Mouse (Mus musculus): ENCODE data around the gene Ap2b1. TPM values are rescaled to one million over a fixed set of nuclear protein-coding genes. Genes with fewer than 3 reads are reported as not detected.
A peak's percentile ranks its signal among the peaks of the same experiment; 100 is the strongest.

The Ap2b1 gene
- polyA plus RNA-seq, 1 experiment from 2014 or later: 112 TPM

DNA sequence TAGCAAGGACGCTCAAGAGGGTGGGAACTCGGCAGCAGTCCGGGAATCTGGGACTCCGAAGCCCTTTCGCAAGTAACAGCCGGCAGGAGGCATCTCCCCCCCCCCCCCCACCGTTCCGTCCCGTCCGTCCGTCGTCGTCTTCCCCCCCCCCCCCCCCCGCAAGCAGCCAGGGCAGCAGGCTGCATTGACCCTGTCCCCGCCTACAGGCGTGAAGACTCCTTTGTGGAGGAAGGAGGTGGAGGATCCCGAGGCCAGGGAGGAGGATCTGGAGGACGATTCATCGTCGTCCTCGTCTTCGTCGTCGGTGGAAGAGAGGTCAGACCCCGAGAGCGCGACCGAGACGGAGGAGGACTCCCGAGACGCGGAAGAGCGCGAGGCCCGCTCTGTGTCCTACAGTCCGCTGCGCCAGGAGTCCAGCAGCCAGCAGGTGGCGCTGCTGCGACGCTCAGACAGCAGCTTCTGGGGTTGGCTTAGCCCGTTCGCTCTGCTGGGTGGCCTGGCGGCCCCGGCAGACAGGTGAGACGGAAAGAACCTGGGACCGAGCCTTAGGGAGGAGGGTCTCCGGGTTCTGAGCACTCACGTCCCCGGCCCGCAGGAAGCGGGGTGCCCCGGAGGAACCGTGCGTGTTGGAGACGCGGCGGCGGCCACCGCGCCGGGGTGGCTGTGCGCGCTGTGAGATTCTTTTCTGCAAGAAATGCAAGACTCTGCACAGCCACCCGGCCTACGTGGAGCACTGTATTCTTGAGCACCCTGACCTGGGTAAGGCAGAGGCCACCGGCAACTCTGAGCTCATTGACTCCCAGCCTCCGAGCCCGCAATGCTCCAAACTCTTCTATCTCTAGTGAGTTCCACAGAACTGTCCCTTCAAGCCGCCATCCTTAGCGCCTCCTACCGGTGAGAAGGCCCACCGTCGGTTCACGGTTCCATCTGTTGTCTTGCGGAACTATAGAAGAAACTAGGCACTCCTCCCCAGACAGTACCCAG, 141.5 kb downstream of the Ap2b1 start:
- peaks cover 37% of the 10 kb centered on the region for H3K27me3 ChIP-seq
- DNase-seq (ENCODE audit: low read depth, low spot score) (no peak), ATAC-seq (peak; percentile 88)
- POLR2A ChIA-PET: no interaction called here
- TF ChIP-seq CTCF (IDR thresholded peaks at IDR 0.05): peak; percentile 100
- CTCF ChIA-PET: interaction anchor here (0.8 to 1.5 kb wide), 7 partner anchors 14 to 310 kb away, joined by 3 to 7 read pairs (median 3); partner anchors contain the start of gene Taf15
- in situ Hi-C loops (cut with MboI; ENCODE audit: low pct_unique_long_range_greater_than_20kb): loop anchor here (10.0 kb wide), 1 partner anchor 294 kb away; no protein-coding TSS in a partner anchor

DNA sequence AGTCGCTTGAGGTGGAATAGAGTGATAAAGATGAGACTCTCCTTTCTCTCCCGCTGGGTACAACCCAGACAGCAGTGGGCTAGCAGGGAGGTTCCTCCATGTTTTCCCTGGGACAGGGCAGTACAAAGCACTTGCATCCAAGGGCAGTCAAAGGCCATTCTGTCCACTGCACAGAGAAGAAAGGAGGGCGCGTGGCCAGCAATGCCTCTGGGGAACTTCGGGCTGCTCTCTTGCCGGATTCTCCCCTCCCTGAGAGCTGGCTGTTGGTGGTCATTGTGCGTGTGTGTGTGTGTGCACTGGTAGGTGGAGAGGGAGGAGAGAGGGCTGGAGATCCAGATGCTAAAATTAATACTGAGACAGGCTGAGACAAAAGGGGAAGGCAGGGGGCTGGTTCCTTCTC, 142.4 kb downstream of the Ap2b1 start:
- in situ Hi-C loops (cut with MboI; ENCODE audit: low pct_unique_long_range_greater_than_20kb): loop anchor here (10.0 kb wide), 1 partner anchor 294 kb away; no protein-coding TSS in a partner anchor
- no peak for ATAC-seq
- ChIA-PET POLR2A (no interaction called here), CTCF (interaction anchor here (1.0 to 3.0 kb wide), 8 partner anchors 15 to 309 kb away, joined by 3 to 16 read pairs (median 4); partner anchors contain the start of gene Taf15)
- TF ChIP-seq CTCF (IDR thresholded peaks at IDR 0.05): no peak
- DNase-seq (ENCODE audit: low read depth, low spot score): no peak
- peaks cover 31% of the 10 kb centered on the region for H3K27me3 ChIP-seq

DNA sequence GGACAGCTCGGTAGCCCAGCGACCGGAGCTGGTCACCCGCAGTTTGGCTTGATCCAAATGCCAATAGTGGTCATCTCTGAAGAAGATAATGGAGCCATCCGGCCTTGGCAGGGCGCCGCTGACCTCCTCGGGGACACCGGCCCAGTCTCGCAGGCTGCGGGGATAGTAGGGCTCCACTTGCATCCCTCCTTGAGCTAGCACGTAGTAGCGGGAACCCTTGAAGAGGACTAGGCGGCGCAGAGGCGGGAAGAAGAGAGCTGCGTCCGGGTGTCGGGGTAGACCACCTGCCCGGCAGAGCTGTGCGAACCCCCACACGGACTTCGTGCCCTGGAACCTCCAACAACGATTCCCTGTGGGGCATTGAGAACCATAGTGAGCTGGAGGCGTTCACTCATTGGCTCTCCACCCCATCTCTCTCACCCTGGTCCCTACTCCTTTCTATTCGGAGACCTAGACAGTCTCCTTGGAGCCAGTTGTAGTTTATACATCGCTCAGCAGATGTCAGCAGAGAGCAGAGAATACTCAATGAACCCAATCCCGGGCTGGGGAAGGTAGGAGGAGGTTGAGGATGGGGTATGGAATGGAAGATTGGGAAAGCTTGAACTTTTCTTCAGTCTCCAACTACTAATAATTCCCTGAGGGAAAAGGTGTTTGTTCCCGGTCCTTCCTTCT, 143.9 kb downstream of the Ap2b1 start:
- POLR2A ChIA-PET: interaction anchor here (1.0 to 1.3 kb wide), 4 partner anchors 20 to 33 kb away, joined by 3 to 5 read pairs (median 4); partner anchors contain the start of genes Mmp28 and Taf15
- no peak for DNase-seq (ENCODE audit: low read depth, low spot score)
- in situ Hi-C loops (cut with MboI; ENCODE audit: low pct_unique_long_range_greater_than_20kb): loop anchor here (10.0 kb wide), 1 partner anchor 292 kb away; no protein-coding TSS in a partner anchor
- peaks cover 21% of the 10 kb centered on the region for H3K27me3 ChIP-seq
- CTCF ChIA-PET: interaction anchor here (0.6 to 3.0 kb wide), 12 partner anchors 9 to 75 kb away, joined by 3 to 16 read pairs (median 4); partner anchors contain the start of genes Mmp28 and Taf15
- peak; percentile 86 for TF ChIP-seq CTCF (IDR thresholded peaks at IDR 0.05)
- no peak for ATAC-seq

DNA sequence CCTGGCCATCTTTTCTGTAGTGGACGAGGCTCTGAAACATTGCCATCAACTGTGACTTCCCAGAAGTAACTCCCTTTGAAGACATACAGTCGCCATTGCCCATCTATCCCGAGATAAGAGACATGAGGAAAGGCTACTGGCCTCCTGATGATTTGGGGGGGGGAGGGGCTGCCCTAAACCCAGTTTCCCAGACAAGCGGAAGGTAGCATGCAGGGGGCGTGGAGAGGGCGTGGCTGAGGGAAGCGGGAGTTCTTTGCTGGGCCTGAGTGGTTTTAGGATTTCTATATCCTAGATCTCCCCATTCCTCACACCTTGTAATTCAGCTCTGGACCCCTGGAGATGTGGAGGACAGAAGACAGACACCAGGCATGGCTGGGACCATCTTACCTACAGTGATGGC, 145.0 kb downstream of the Ap2b1 start:
- CTCF ChIA-PET: interaction anchor here (1.1 to 3.0 kb wide), 4 partner anchors 11 to 74 kb away, joined by 3 to 16 read pairs (median 9); partner anchors contain the start of gene Taf15
- in situ Hi-C loops (cut with MboI; ENCODE audit: low pct_unique_long_range_greater_than_20kb): loop anchor here (10.0 kb wide), 1 partner anchor 291 kb away; no protein-coding TSS in a partner anchor

DNA sequence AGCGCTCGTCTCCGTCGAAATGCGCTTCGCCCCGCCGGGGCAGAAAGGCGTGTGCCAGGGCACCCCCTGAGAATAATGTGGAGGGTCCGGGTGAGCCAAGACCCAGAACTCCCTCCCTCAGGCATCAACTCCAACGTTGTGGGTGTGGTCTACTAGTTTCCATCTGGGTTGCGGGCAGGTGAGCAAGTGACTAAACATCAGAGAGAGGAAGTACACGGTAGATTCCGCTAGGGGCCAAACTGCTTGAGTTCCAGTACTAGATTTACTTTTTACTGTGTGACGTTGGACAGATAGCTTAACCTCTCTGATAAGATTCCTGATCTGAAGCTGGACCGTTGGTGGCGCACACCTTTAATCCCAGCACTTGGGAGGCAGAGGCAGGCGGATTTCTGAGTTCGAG, 146.2 kb downstream of the Ap2b1 start:
- DNase-seq (ENCODE audit: low read depth, low spot score): no peak
- no peak for TF ChIP-seq CTCF (IDR thresholded peaks at IDR 0.05)
- no peak for ATAC-seq
- in situ Hi-C loops (cut with MboI; ENCODE audit: low pct_unique_long_range_greater_than_20kb): loop anchor here (10.0 kb wide), 1 partner anchor 290 kb away; no protein-coding TSS in a partner anchor
- peaks cover 16% of the 10 kb centered on the region for H3K27me3 ChIP-seq
- CTCF ChIA-PET: interaction anchor here (1.8 kb wide), 1 partner anchor 27 kb away, joined by 11 read pairs; the partner anchor contains the start of gene Taf15
- POLR2A ChIA-PET: no interaction called here

More for the DNA sequence above, 145.0 kb downstream of the Ap2b1 start:
- ATAC-seq (no peak), DNase-seq (ENCODE audit: low read depth, low spot score) (no peak)
- POLR2A ChIA-PET: interaction anchor here (1.0 to 1.3 kb wide), 2 partner anchors 29 to 30 kb away, joined by 3 to 5 read pairs; partner anchors contain the start of gene Taf15
- peaks cover 16% of the 10 kb centered on the region for H3K27me3 ChIP-seq
- no peak for TF ChIP-seq CTCF (IDR thresholded peaks at IDR 0.05)

DNA sequence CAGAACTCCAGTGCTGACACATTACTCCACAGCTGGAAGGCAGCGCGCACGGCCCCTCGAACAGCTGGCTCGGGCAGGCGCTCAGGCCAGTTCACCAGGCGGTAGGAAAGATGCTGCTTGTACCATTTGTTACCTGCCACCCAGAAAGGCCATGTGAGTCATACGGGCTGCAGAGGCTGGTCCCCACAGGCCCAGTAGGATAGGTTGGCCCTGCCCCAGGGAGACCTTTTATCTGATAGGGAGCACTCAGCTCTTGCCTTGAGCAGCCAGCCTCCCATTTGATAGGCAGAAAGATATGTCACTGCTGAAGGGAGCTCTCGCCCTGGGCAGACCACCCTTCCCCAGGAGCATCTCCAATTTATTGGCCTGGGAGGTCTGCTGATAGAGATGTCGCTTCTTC, 148.8 kb downstream of the Ap2b1 start:
- no peak for TF ChIP-seq CTCF (IDR thresholded peaks at IDR 0.05)
- H3K27me3 ChIP-seq: peaks cover 2% of the 10 kb centered on the region
- ChIA-PET CTCF (no interaction called here), POLR2A (no interaction called here)
- ATAC-seq (no peak), DNase-seq (ENCODE audit: low read depth, low spot score) (no peak)
- in situ Hi-C loops (cut with MboI; ENCODE audit: low pct_unique_long_range_greater_than_20kb): loop anchor here (10.0 kb wide), 1 partner anchor 287 kb away; no protein-coding TSS in a partner anchor

DNA sequence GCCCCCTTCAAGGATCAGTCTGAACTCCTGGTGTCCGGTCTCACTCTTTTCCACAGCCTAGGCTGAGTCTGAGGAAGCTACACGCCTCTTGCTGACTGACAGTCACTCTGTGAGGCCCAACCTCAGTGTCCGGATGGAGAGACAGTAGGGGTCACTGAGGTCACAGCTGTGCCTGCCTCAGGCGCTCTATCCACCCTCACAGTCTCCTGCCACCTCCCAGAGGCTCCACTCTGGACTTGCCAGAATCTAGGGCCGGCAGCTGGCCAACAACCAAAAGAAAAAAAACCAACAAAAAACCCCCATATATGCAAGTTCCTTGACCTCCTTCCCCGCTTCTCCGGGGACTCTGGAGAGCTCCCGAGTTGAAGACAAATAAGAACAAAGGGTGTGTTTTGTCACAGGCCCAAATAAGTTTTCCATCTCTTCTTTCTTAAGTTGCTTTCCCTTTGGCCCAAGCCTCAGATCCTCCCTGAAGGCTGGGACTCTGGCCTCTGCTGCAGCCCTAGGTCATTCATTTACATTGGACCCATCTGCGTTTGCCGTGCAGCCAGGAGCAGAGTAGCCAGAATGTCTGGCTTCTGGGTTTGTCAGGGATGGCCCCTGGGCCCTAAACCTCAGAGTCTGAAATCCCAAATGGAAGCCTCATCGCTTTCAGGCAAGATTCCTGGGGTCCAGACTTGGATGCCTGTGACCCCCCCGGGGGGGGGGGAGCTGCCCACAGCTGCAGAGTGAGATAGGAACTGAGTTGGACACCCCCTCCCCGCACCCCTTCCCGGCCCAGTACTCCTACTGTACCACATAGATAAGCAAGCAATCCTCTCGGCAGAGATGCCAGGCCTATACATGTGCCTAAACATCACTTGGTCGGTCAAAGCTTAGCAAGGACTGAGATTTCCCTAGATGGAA, 149.4 kb downstream of the Ap2b1 start:
- CTCF ChIA-PET: no interaction called here
- in situ Hi-C loops (cut with MboI; ENCODE audit: low pct_unique_long_range_greater_than_20kb): loop anchor here (10.0 kb wide), 1 partner anchor 287 kb away; no protein-coding TSS in a partner anchor
- POLR2A ChIA-PET: no interaction called here
- DNase-seq (ENCODE audit: low read depth, low spot score) (no peak), ATAC-seq (no peak)
- TF ChIP-seq CTCF (IDR thresholded peaks at IDR 0.05): no peak
- H3K27me3 ChIP-seq: no peaks in the 10 kb centered on the region

DNA sequence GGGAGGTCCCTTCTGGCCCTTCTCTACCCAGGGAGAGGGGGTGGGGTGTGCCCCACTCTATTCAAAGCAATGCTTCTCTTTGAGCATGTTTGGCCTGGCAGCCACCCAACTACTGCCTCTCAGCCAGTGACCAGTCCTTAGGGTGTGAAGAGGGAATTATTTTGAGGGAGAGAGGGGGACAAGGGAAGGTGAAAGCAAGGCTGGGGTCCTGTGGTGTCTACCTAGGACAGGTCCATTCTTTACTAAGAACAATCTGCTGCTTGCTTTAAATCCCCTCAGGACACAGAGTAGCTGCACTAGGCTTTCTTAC, 150.1 kb downstream of the Ap2b1 start:
- ChIA-PET CTCF (no interaction called here), POLR2A (no interaction called here)
- no peaks in the 10 kb centered on the region for H3K27me3 ChIP-seq
- DNase-seq (ENCODE audit: low read depth, low spot score) (no peak), ATAC-seq (no peak)
- no peak for TF ChIP-seq CTCF (IDR thresholded peaks at IDR 0.05)
- in situ Hi-C loops (cut with MboI; ENCODE audit: low pct_unique_long_range_greater_than_20kb): loop anchor here (10.0 kb wide), 1 partner anchor 286 kb away; no protein-coding TSS in a partner anchor

DNA sequence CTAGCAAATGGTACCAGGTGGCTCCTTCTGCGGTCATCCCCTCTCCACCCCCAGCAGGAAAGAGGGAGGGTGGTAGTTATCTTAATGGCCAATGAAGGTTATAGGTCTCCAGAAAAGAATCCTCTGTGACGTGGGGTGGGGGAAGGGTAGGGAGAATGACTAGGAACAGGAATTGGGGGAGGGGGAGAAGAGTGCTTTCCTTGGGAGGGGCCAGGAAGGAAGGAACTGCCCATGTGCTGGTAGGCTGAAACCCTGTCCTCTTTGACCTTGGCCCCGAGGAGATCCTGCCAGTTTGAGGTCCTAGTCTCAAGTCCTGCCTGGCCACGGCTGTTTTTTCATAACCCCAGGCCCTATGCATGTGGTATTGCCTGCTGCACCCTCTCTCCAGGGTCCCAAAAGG, 150.5 kb downstream of the Ap2b1 start:
- CTCF ChIA-PET: interaction anchor here (1.0 kb wide), 1 partner anchor 19 kb away, joined by 3 read pairs; no protein-coding TSS in a partner anchor
- no peak for ATAC-seq

More for the DNA sequence above, 150.5 kb downstream of the Ap2b1 start:
- DNase-seq (ENCODE audit: low read depth, low spot score): no peak
- no peak for TF ChIP-seq CTCF (IDR thresholded peaks at IDR 0.05)
- in situ Hi-C loops (cut with MboI; ENCODE audit: low pct_unique_long_range_greater_than_20kb): loop anchor here (10.0 kb wide), 1 partner anchor 286 kb away; no protein-coding TSS in a partner anchor
- H3K27me3 ChIP-seq: no peaks in the 10 kb centered on the region
- POLR2A ChIA-PET: no interaction called here
